Mouse (Mus musculus) liver, embryonic 12.5 days (tissue): ENCODE data around the gene Sgtb. TPM values are rescaled to one million over a fixed set of nuclear protein-coding genes. Genes with fewer than 3 reads are reported as not detected.

Source experiments
- ATAC-seq: fragments of 200-750 bp; cut with Nextera tagmentation; 2 replicates; pipeline ENCODE4 v1.8.0; 2017; ENCODE audit warnings: moderate number of reproducible peaks, mild to moderate bottlenecking, moderate library complexity
- H3K27ac ChIP-seq: fragments of 300-500 bp; sonication (generic); 2 replicates; pipeline ENCODE4 v1.5.1; 2016; ENCODE audit warnings: mild to moderate bottlenecking
- H3K27me3 ChIP-seq: fragments of 300-500 bp; sonication (generic); replicated peaks from 2 replicates; pipeline ENCODE4 v1.6.1; 2016; ENCODE audit warnings: mild to moderate bottlenecking, moderate library complexity
- H3K36me3 ChIP-seq: fragments of 300-500 bp; sonication (generic); 2 replicates; pipeline ENCODE4 v1.6.1; 2016; ENCODE audit warnings: mild to moderate bottlenecking, moderate library complexity
- H3K4me1 ChIP-seq: fragments of 300-500 bp; sonication (generic); 2 replicates; pipeline ENCODE4 v1.6.1; 2016
- H3K4me2 ChIP-seq: fragments of 300-500 bp; sonication (generic); 2 replicates; pipeline ENCODE4 v1.6.1; 2016; ENCODE audit warnings: mild to moderate bottlenecking, moderate library complexity
- H3K4me3 ChIP-seq: fragments of 300-500 bp; sonication (generic); 2 replicates; pipeline ENCODE4 v1.5.1; 2016; ENCODE audit warnings: mild to moderate bottlenecking, moderate library complexity
- H3K9ac ChIP-seq: fragments of 300-500 bp; sonication (generic); 2 replicates; pipeline ENCODE4 v1.6.1; 2016; ENCODE audit warnings: mild to moderate bottlenecking, moderate library complexity
- H3K9me3 ChIP-seq: fragments of 300-500 bp; sonication (generic); replicated peaks from 2 replicates; pipeline ENCODE4 v1.6.1; 2016; ENCODE audit warnings: mild to moderate bottlenecking, moderate library complexity
- WGBS: fragments of 180-500 bp; shearing (Covaris S2); methylation state at CpG from one replicate; pipeline ENCODE4 v1.1.7; 2016; ENCODE audit not compliant: insufficient replicate concordance; 5-methylcytosine and 5-hydroxymethylcytosine counted together
- polyA plus RNA-seq: library from polyadenylated mRNA; unstranded; fragments of >200 nt; fragmentation: Nextera tagmentation; extraction: Ambion mirVana; gene quantifications from 2 replicates; pipeline ENCODE4 v1.2.1, GENCODE M21; 2016

Gene Sgtb
- polyA plus RNA-seq, 1 experiment from 2014 or later, result 1.1 TPM

DNA sequence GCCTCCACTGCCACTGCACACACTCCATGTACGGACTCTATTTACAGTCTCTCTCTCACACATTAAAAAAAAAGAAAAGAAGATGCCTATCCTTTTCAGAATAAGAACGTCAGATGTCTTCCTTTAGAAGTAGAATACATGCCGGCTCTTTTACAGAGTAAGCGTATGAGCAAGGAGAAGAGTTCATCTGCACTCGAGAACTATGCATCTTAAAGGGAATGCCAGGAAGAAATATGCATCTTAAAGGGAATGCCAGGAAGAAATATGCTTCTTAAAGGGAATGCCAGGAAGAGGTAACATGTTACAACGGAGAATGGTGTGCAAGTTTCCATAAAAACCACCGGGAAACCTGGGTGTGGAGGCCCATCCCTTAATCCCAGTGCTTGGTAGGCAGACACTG, 45.6 kb downstream of the Sgtb start:
- H3K4me2 ChIP-seq, result no peak overlapping the region
- no peaks in the 10 kb centered on the region for H3K4me1 ChIP-seq
- H3K4me3 ChIP-seq, result no peak overlapping the region
- WGBS, result 84% methylated on average over 7 of the region's 7 CpGs
- H3K27me3 ChIP-seq, result no peaks in the 10 kb centered on the region
- no peaks in the 10 kb centered on the region for H3K9me3 ChIP-seq
- ATAC-seq, result no peak
- H3K36me3 ChIP-seq, result peaks cover 71% of the 10 kb centered on the region
- H3K9ac ChIP-seq, result no peak overlapping the region
- H3K27ac ChIP-seq, result no peak overlapping the region

DNA sequence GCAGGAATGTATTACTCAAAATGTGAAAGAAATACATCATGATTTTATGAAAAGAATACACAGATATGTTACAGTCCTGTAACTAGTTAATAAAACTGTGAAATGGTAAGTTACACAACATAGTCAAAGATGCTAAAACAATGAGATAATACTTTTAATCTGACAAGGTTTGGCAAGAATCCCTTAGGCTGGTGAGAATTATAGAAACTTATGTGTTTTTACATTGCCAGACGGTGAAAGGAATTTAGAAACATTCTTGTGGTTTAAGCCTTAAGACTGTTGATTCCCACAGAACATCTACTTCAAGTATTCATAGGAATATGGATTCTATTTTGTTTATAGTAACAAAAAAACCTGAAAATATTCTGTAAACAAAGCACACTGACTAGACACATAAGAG, 46.1 kb downstream of the Sgtb start:
- WGBS, result 88% methylated on average over 1 of the region's 1 CpGs
- ATAC-seq, result no peak

DNA sequence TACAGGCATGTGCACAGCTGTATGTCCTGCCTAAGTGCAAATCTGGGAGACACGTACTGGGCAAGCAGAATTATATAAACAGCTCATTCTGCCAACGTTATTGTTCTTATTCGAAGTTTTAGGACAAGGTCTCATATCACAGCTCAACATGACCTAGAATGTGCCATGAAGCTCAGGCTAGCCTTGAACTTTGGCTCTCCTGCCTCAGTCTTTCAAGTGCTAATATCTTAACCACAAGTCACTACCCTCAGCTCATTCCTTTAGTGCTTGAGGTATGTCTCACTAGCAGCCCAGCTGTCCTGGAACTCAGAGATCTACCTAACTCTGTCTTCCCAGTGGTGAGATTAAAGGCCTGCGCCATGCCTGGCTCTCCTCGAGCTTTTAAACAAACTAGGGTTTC, 62.2 kb downstream of the Sgtb start:
- peaks cover 30% of the 10 kb centered on the region for H3K4me1 ChIP-seq
- no peak overlapping the region for H3K4me3 ChIP-seq
- H3K4me2 ChIP-seq, result no peak overlapping the region
- H3K9me3 ChIP-seq, result no peaks in the 10 kb centered on the region
- WGBS, result 84% methylated on average over 5 of the region's 5 CpGs
- H3K27ac ChIP-seq, result no peak overlapping the region
- H3K9ac ChIP-seq, result no peak overlapping the region
- no peaks in the 10 kb centered on the region for H3K27me3 ChIP-seq
- no peak for ATAC-seq
- peaks cover 39% of the 10 kb centered on the region for H3K36me3 ChIP-seq

More for the DNA sequence above, 46.1 kb downstream of the Sgtb start:
- H3K27ac ChIP-seq, result no peak overlapping the region
- no peaks in the 10 kb centered on the region for H3K9me3 ChIP-seq
- no peaks in the 10 kb centered on the region for H3K4me1 ChIP-seq
- no peak overlapping the region for H3K4me2 ChIP-seq
- H3K4me3 ChIP-seq, result no peak overlapping the region
- H3K9ac ChIP-seq, result no peak overlapping the region
- peaks cover 75% of the 10 kb centered on the region for H3K36me3 ChIP-seq
- H3K27me3 ChIP-seq, result no peaks in the 10 kb centered on the region

DNA sequence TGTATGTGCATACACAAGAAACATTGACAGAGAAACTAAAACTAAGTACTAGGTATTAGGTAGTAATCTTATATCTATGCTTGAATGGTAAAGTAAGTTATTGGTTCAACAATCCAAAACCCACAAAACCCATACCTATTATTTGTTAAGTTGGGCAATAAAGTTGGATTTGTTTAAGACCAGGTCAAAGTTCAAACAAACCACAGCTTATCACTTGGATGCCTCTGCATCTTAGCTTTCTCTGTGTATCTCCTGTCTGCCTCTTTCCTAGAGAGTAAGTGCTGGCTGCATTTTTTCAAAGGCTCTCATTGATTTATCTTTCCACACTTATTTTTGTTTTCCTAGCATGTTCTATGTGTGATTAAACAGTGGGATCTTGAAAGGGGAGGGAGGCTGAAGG, 63.0 kb downstream of the Sgtb start:
- Histone ChIP-seq H3K4me3 (no peak overlapping the region), H3K27ac (no peak overlapping the region), H3K27me3 (no peaks in the 10 kb centered on the region), H3K9me3 (no peaks in the 10 kb centered on the region), H3K9ac (no peak overlapping the region), H3K36me3 (peaks cover 32% of the 10 kb centered on the region), H3K4me2 (0 out of 2 replicates have a peak overlapping the region, but pooled peaks have one; percentile 6), H3K4me1 (peaks cover 36% of the 10 kb centered on the region)
- no peak; the same call in 1 of the 2 replicates for ATAC-seq

DNA sequence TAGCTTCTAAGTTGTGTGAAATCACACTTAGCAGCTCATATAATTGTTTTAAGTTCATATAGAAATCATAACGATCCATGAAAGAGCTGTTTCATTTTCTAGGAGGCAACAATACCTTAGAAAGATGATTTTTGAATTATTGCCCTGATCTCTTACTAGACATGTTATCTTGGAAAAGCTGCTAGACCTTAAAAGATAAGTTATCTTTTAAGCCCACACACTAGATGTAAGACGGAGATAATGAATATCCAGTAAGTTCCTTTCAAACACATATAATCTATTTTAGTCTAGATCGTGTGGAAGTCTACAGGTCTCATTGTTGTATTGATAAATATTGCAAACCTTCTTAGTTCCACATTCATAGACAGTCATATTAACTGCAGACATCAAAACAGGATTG, 67.3 kb downstream of the Sgtb start:
- ATAC-seq, result no peak
- peak overlapping the region; percentile 69 for H3K9ac ChIP-seq
- WGBS, result 37% methylated on average over 3 of the region's 3 CpGs
- peaks cover 39% of the 10 kb centered on the region for H3K4me1 ChIP-seq
- no peaks in the 10 kb centered on the region for H3K9me3 ChIP-seq
- no peaks in the 10 kb centered on the region for H3K27me3 ChIP-seq
- H3K27ac ChIP-seq, result no peak overlapping the region
- H3K4me2 ChIP-seq, result peak overlapping the region; percentile 81
- H3K4me3 ChIP-seq, result peak overlapping the region; percentile 74
- peaks cover 23% of the 10 kb centered on the region for H3K36me3 ChIP-seq

DNA sequence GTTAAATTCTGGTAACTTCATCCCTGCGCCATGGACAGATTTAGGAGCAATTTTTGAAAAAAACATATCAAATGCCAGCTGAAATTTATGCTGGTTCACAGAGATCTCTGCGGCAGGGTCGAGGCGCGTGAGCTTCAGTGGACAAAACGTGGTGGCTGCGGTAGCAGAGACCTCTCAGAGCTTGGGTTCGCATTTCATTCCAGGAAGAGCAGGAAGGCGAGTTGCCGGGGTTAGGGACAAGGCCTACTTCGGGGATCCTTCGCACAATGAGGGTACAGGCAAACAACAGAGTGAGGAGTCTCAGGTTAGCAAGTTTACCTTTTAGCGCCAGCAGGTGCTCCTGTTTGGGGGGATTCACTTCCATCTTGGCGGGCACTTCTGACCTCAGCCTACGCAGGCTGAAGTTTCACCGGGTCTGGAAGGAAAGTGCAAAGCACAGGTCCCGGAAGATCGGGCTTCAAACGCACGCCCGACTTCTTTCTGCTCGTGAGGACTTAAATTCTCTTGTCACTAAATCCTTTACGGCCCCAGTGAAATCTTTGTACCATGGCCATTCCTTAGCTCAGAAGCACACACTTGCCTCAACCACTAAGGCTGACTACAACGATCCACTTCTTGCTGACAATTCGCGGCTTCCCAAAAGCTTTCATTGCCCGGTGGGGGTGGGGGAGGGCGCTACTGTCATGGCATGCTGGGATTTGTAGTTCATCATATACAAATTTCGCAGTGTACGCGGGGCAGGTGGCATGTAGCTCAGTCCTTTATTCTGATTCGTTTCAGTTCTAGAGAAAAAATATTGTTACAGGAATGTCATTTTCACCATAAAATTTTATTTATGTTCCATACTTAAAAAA, 68.5 kb downstream of the Sgtb start, which contains the start of gene Trappc13:
Trappc13 (minus strand) TSS at position 674 of the 854 bp plus-strand sequence.
- Histone ChIP-seq H3K36me3 (peaks cover 33% of the 10 kb centered on the region), H3K4me3 (peak within 1 kb of the TSS; percentile 74), H3K9me3 (no peaks in the 10 kb centered on the region), H3K27me3 (no peaks in the 10 kb centered on the region), H3K4me1 (peaks cover 28% of the 10 kb centered on the region), H3K27ac (peak within 1 kb of the TSS; percentile 94), H3K4me2 (peak within 1 kb of the TSS; percentile 81), H3K9ac (peak within 1 kb of the TSS; percentile 82)
- peak; percentile 85 for ATAC-seq
- WGBS, result under 1% methylated on average over 32 of the region's 32 CpGs

DNA sequence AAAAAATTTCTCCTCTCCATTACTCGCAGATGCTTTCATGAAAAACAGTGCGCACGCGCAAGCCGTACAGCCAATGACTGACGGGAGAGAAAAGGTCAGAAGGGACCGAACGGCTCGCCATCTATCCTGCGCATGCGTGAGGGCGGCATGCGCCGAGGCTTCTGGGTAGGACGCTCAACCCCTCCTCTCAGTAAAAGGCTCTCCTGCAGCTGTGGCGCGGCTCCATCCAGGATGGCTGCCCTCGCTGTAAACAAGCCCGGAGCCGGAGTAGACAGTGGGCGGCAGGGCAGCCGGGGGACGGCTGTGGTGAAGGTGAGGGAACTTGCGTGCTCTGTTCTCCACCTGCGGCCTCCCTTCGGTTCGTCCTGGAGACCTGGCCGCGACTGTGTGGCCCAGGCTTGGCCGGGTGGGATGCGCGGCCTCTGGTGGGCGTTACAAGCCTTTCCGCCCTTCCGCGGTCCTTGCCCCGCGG, 69.1 kb downstream of the Sgtb start, which contains the start of gene Trim23:
Trim23 (plus strand) TSS at position 148 of the 472 bp plus-strand sequence.
- peak within 1 kb of the TSS; percentile 74 for H3K4me3 ChIP-seq
- peak within 1 kb of the TSS; percentile 94 for H3K27ac ChIP-seq
- under 1% methylated on average over 38 of the region's 38 CpGs for WGBS
- peak within 1 kb of the TSS; percentile 82 for H3K9ac ChIP-seq
- H3K27me3 ChIP-seq, result no peaks in the 10 kb centered on the region
- H3K4me2 ChIP-seq, result peak within 1 kb of the TSS; percentile 81
- no peaks in the 10 kb centered on the region for H3K9me3 ChIP-seq
- H3K4me1 ChIP-seq, result peaks cover 25% of the 10 kb centered on the region
- peaks cover 38% of the 10 kb centered on the region for H3K36me3 ChIP-seq
- peak; percentile 98 for ATAC-seq

DNA sequence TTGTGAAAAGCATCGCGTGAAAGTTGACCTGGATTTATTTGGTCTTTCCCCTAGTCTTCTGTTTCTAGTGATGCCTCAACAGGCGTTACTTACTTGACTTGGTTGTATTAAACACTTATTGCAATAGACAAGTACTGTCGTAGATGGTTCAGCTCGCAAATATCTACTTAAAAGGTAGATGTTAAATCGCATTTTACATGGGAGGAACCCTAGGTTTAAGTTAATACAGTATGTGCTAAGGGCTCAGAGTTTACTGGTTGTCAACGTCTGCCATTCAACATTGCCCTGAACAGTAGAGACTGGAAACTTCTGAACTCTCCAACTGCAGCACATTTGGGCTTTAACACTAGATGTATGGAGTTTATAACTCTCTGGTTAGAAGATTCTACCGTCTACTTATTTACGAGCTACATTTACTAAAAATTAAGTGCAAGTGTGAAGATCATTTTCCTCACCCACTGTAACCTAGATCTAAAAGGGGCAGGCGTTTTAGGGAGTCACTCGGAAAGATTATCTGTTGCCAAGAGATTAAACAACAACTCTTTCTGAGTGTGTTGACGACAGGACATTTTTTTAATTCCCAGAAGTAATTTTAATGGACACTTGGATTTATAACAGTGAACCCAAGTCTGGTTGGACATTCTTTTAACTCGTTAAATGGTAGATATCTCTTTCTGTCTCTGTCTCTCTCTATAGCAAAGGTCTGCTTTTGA, 69.8 kb downstream of the Sgtb start:
- Histone ChIP-seq H3K9me3 (no peaks in the 10 kb centered on the region), H3K4me1 (peaks cover 22% of the 10 kb centered on the region), H3K27ac (peak overlapping the region; percentile 87), H3K36me3 (peaks cover 41% of the 10 kb centered on the region), H3K27me3 (no peaks in the 10 kb centered on the region), H3K9ac (peak overlapping the region; percentile 82), H3K4me2 (peak overlapping the region; percentile 81), H3K4me3 (peak overlapping the region; percentile 74)
- WGBS, result 8% methylated on average over 13 of the region's 13 CpGs
- no peak; the same call in 1 of the 2 replicates for ATAC-seq

DNA sequence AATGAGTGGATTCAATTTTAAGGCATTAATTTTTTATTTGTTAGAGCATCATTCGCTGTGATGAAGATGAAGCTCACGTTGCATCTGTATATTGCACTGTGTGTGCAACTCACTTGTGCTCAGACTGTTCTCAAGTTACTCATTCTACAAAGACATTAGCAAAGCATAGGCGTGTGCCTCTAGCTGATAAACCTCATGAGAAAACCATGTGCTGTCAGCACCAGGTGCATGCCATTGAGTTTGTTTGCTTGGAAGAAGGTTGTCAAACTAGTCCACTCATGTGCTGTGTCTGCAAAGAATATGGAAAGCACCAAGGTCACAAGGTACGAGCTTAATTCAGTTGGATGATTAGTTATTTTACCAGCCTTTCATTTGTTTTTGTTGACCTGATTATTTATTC, 77.8 kb downstream of the Sgtb start:
- no peaks in the 10 kb centered on the region for H3K4me1 ChIP-seq
- H3K27me3 ChIP-seq, result no peaks in the 10 kb centered on the region
- H3K9ac ChIP-seq, result no peak overlapping the region
- H3K4me2 ChIP-seq, result no peak overlapping the region
- no peak overlapping the region for H3K27ac ChIP-seq
- no peaks in the 10 kb centered on the region for H3K9me3 ChIP-seq
- no peak for ATAC-seq
- 81% methylated on average over 4 of the region's 4 CpGs for WGBS
- H3K4me3 ChIP-seq, result no peak overlapping the region
- H3K36me3 ChIP-seq, result peaks cover 79% of the 10 kb centered on the region

Other genes with a start within 250 kb of the Sgtb start
- gene Erbin, start 189.2 kb upstream of the Sgtb start, polyA plus RNA-seq, result 9.2 TPM in 2 replicates
- 13.1 and 14.6 TPM in 2 replicates for gene Nln, start 127 bp upstream of the Sgtb start, polyA plus RNA-seq
- 39.5 and 42.6 TPM in 2 replicates for gene Trappc13, start 68.7 kb downstream of the Sgtb start, polyA plus RNA-seq
- gene Trim23, start 69.1 kb downstream of the Sgtb start, polyA plus RNA-seq, result 10.6 and 11.4 TPM in 2 replicates
- gene Cenpk, start 118.9 kb downstream of the Sgtb start, polyA plus RNA-seq, result 89.2 and 94.6 TPM in 2 replicates
- 12.7 and 12.9 TPM in 2 replicates for gene Ppwd1, start 119.1 kb downstream of the Sgtb start, polyA plus RNA-seq
- 0.25 and 0.31 TPM in 2 replicates for gene Adamts6, start 178.1 kb downstream of the Sgtb start, polyA plus RNA-seq